Mouse (Mus musculus) thymus, postnatal 25 days (tissue): ENCODE measurements around the gene Gm6902.
"Not testable (repeated sequence)": the region's sequence is repeated elsewhere in the genome, so short reads cannot be mapped to it uniquely, and the experiment has no call there.

ENCODE experiments used
- DNase-seq: peaks from one replicate; pipeline ENCODE4 v3.0.0; 2022

The Gm6902 gene

DNA sequence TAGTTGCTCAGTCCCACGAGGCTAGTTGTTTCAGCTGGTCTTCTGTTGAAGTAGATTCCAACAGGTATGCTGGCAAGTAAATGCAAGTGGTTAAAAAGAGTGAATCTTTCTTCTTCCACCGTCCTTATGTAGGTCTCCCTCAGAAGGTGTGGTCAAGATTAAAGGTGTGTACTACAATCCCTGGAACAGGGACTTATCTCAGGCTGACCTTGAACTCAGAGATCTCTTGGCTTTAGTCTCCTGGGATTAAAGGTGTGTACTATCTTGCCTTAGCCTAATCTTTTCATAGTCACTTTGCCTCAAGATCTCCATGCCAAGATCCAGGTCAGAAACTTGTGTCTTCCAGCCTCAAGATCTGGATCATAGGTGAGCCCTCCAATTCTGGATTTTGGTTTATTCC, at the start of gene Gm6902:
Gm6902 (minus strand) TSS at position 101 of the 400 bp plus-strand sequence.
- DNase-seq, result not testable (repeated sequence)

DNA sequence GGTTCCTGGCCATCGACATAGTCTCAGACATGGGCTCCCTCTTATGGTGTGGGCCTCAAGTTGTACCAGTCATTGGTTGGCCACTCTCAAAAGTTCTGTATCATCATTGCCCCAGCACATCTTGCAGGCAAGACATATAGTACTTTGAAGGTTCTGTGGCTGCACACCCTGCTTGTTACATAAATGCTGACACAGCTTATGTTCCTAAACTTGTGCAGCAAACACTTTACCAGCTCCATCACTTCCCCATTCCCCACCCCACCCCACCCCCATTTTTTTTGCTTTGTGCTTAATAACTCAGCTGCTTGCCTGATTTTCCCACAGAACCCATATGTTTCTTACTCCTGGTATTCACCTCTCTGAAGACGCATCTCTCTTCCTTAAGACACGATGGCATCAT, 22.2 kb upstream of the Gm6902 start, which contains the start of gene Nlrp4e:
Nlrp4e (plus strand) TSS at position 301 of the 400 bp plus-strand sequence.
- not testable (repeated sequence) for DNase-seq

DNA sequence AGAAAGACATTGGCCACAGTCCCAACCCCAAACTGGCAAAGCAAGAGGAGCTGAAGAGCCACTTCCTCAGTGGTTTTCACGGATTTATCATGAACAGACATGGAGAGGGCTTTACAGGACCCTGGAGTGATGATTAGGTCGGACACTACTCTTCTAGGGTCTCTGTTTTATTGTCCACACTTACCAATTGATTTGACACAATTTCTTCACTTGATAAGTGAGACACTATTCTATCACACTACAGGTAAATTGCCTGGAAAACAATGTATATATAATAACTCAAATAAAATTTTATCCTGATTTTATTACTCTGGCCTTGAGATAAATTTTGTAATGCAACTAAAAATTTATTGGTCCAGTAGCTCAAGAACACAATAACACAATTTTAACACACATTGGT, 27.1 kb downstream of the Gm6902 start, which contains the start of gene Vmn1r166:
Vmn1r166 (minus strand) TSS at position 101 of the 400 bp plus-strand sequence.
- not testable (repeated sequence) for DNase-seq
